Mouse (Mus musculus): ENCODE measurements around the gene 2310061I04Rik. TPM values are rescaled to one million over a fixed set of nuclear protein-coding genes. Genes with fewer than 3 reads are reported as not detected.

The 2310061I04Rik gene
- total and polyA plus RNA-seq, 2 experiments: 4.9 to 35.3 TPM

- no peak for DNase-seq (ENCODE audit: extremely low read depth, low read depth, low spot score)
- H3K36me3 ChIP-seq (ENCODE audit: control insufficient read depth, insufficient read depth, low read length): peaks cover 41% of the 10 kb centered on the region; the same call in 1 of the 2 replicates
- H3K27ac ChIP-seq (replicated peaks; ENCODE audit: insufficient read depth, low read depth, low read length): no peak overlapping the region
- H3K79me2 ChIP-seq (ENCODE audit: control insufficient read depth, insufficient read depth, low read length): no peaks in the 10 kb centered on the region
- no peaks in the 10 kb centered on the region for H3K27me3 ChIP-seq (ENCODE audit: control insufficient read depth, insufficient read depth, low read length)
- no peaks in the 10 kb centered on the region for H3K4me1 ChIP-seq (ENCODE audit: control insufficient read depth, insufficient read depth, low read length)
- TF ChIP-seq CTCF (IDR thresholded peaks at IDR 0.05; ENCODE audit: low read depth, low read length): no peak
- TF ChIP-seq POLR2A (IDR thresholded peaks at IDR 0.05; ENCODE audit: extremely low read depth, insufficient read depth, low read length): no peak
- WGBS: 78% methylated on average over 17 of the region's 17 CpGs
- H3K9ac ChIP-seq (ENCODE audit: low read depth, low read length): no peak overlapping the region
- H3K4me3 ChIP-seq (ENCODE audit: insufficient read depth, low read depth, low read length): no peak overlapping the region
These were observed 9.5 kb downstream of the 2310061I04Rik start for GRCm38 (mm10) chr17:35887725-35888124.

- H3K9ac ChIP-seq (ENCODE audit: low read depth, low read length): no peak overlapping the region
- 0 out of 2 replicates have a peak, but pooled peaks cover 3% of the 10 kb centered on the region for H3K79me2 ChIP-seq (ENCODE audit: control insufficient read depth, insufficient read depth, low read length)
- H3K4me3 ChIP-seq (ENCODE audit: insufficient read depth, low read depth, low read length): no peak overlapping the region
- H3K27ac ChIP-seq (replicated peaks; ENCODE audit: insufficient read depth, low read depth, low read length): no peak overlapping the region
- 97% methylated on average over 14 of the region's 14 CpGs for WGBS
- TF ChIP-seq CTCF (IDR thresholded peaks at IDR 0.05; ENCODE audit: low read depth, low read length): no peak
- no peak for TF ChIP-seq POLR2A (IDR thresholded peaks at IDR 0.05; ENCODE audit: extremely low read depth, insufficient read depth, low read length)
- no peak for DNase-seq (ENCODE audit: extremely low read depth, low read depth, low spot score)
- H3K4me1 ChIP-seq (ENCODE audit: control insufficient read depth, insufficient read depth, low read length): peaks cover 8% of the 10 kb centered on the region
- H3K27me3 ChIP-seq (ENCODE audit: control insufficient read depth, insufficient read depth, low read length): no peaks in the 10 kb centered on the region
- H3K36me3 ChIP-seq (ENCODE audit: control insufficient read depth, insufficient read depth, low read length): peaks cover 18% of the 10 kb centered on the region; the same call in 1 of the 2 replicates
These were observed 13.5 kb downstream of the 2310061I04Rik start for GRCm38 (mm10) chr17:35883777-35884176.

GRCm38 (mm10) chr17:35882924-35883323, 14.3 kb downstream of the 2310061I04Rik start:
- H3K36me3 ChIP-seq (ENCODE audit: control insufficient read depth, insufficient read depth, low read length): peaks cover 17% of the 10 kb centered on the region; the same call in 1 of the 2 replicates
- no peak overlapping the region for H3K4me3 ChIP-seq (ENCODE audit: insufficient read depth, low read depth, low read length)
- H3K27ac ChIP-seq (replicated peaks; ENCODE audit: insufficient read depth, low read depth, low read length): no peak overlapping the region
- 95% methylated on average over 17 of the region's 17 CpGs for WGBS
- TF ChIP-seq CTCF (IDR thresholded peaks at IDR 0.05; ENCODE audit: low read depth, low read length) (no peak), POLR2A (IDR thresholded peaks at IDR 0.05; ENCODE audit: extremely low read depth, insufficient read depth, low read length) (no peak)
- H3K27me3 ChIP-seq (ENCODE audit: control insufficient read depth, insufficient read depth, low read length): no peaks in the 10 kb centered on the region
- H3K79me2 ChIP-seq (ENCODE audit: control insufficient read depth, insufficient read depth, low read length): 0 out of 2 replicates have a peak, but pooled peaks cover 3% of the 10 kb centered on the region
- H3K9ac ChIP-seq (ENCODE audit: low read depth, low read length): no peak overlapping the region
- peaks cover 8% of the 10 kb centered on the region for H3K4me1 ChIP-seq (ENCODE audit: control insufficient read depth, insufficient read depth, low read length)
- DNase-seq (ENCODE audit: extremely low read depth, low read depth, low spot score): no peak

GRCm38 (mm10) chr17:35879245-35880057, 17.8 kb downstream of the 2310061I04Rik start, which contains the start of gene Dhx16:
Dhx16 (plus strand) TSS chr17:35879819.
- peak; percentile 88 for TF ChIP-seq CTCF (IDR thresholded peaks at IDR 0.05; ENCODE audit: low read depth, low read length)
- TF ChIP-seq POLR2A (IDR thresholded peaks at IDR 0.05; ENCODE audit: extremely low read depth, insufficient read depth, low read length): peak; percentile 56; the same call in 1 of the 2 replicates
- H3K27ac ChIP-seq (replicated peaks; ENCODE audit: insufficient read depth, low read depth, low read length): peak within 1 kb of the TSS; percentile 53
- H3K4me3 ChIP-seq (ENCODE audit: insufficient read depth, low read depth, low read length): peak within 1 kb of the TSS; percentile 82
- peaks cover 8% of the 10 kb centered on the region for H3K4me1 ChIP-seq (ENCODE audit: control insufficient read depth, insufficient read depth, low read length)
- peak; percentile 86 for DNase-seq (ENCODE audit: extremely low read depth, low read depth, low spot score)
- peaks cover 9% of the 10 kb centered on the region; the same call in 1 of the 2 replicates for H3K36me3 ChIP-seq (ENCODE audit: control insufficient read depth, insufficient read depth, low read length)
- 6% methylated on average over 66 of the region's 66 CpGs for WGBS
- 0 out of 2 replicates have a peak, but pooled peaks cover 3% of the 10 kb centered on the region for H3K79me2 ChIP-seq (ENCODE audit: control insufficient read depth, insufficient read depth, low read length)
- peak within 1 kb of the TSS; percentile 94 for H3K9ac ChIP-seq (ENCODE audit: low read depth, low read length)
- no peaks in the 10 kb centered on the region for H3K27me3 ChIP-seq (ENCODE audit: control insufficient read depth, insufficient read depth, low read length)

- no peak overlapping the region for H3K4me3 ChIP-seq (ENCODE audit: insufficient read depth, low read depth, low read length)
- WGBS: 73% methylated on average over 6 of the region's 6 CpGs
- no peak for DNase-seq (ENCODE audit: extremely low read depth, low read depth, low spot score)
- no peak overlapping the region for H3K27ac ChIP-seq (replicated peaks; ENCODE audit: insufficient read depth, low read depth, low read length)
- H3K36me3 ChIP-seq (ENCODE audit: control insufficient read depth, insufficient read depth, low read length): no peaks in the 10 kb centered on the region
- TF ChIP-seq CTCF (IDR thresholded peaks at IDR 0.05; ENCODE audit: low read depth, low read length) (no peak), POLR2A (IDR thresholded peaks at IDR 0.05; ENCODE audit: extremely low read depth, insufficient read depth, low read length) (no peak)
- H3K79me2 ChIP-seq (ENCODE audit: control insufficient read depth, insufficient read depth, low read length): 0 out of 2 replicates have a peak, but pooled peaks cover under 1% of the 10 kb centered on the region
- H3K9ac ChIP-seq (ENCODE audit: low read depth, low read length): no peak overlapping the region
- no peaks in the 10 kb centered on the region for H3K27me3 ChIP-seq (ENCODE audit: control insufficient read depth, insufficient read depth, low read length)
- peaks cover 5% of the 10 kb centered on the region for H3K4me1 ChIP-seq (ENCODE audit: control insufficient read depth, insufficient read depth, low read length)
These were observed 22.5 kb downstream of the 2310061I04Rik start for GRCm38 (mm10) chr17:35874721-35875120.

Measured in liver, adult 2 months (tissue).